Mouse (Mus musculus) left cerebral cortex, postnatal 36 days (tissue): Measurements from ENCODE around the gene Slc22a1. TPM values are rescaled to one million over a fixed set of nuclear protein-coding genes. Genes with fewer than 3 reads are reported as not detected.

Experiments
- DNase-seq, 2 experiments: peaks; one replicate each; pipeline ENCODE4 v3.0.0; 2021 to 2022; ENCODE audit warnings: low spot score in 2 of 2, mixed read lengths in 1 of 2
- intact Hi-C: fragments of 180-260 bp; cut with DNase I; formaldehyde crosslinking; loops from one replicate; pipeline ENCODE4 v1.15.1; 2025
- total RNA-seq, 2 experiments: library from RNA; stranded (reverse); gene quantifications; 2 replicates each; pipeline ENCODE4 v1.2.3; 2021

The Slc22a1 gene
- 1 to 10 TPM in 1 of 2 experiments, under 1 TPM in 1; 0.72 to 1.1 TPM for total RNA-seq

- intact Hi-C loops, result no loop called here
- DNase-seq, result no peak
These were observed at the start of gene Slc22a1 for GRCm38 (mm10) chr17:12675646-12676045. Gene Slc22a1 (minus strand): TSS chr17:12675829.

- intact Hi-C loops, result no loop called here
- peak; percentile 21 to 36 for DNase-seq
These were observed 49.4 kb upstream of the Slc22a1 start for GRCm38 (mm10) chr17:12724767-12725744.

- intact Hi-C loops, result no loop called here
- DNase-seq, result no peak
These were observed 48.5 kb upstream of the Slc22a1 start for GRCm38 (mm10) chr17:12723986-12724766.

GRCm38 (mm10) chr17:12722622-12723021, 47.0 kb upstream of the Slc22a1 start:
- no peak for DNase-seq
- intact Hi-C loops, result no loop called here

GRCm38 (mm10) chr17:12721118-12721886, 45.7 kb upstream of the Slc22a1 start:
- no peak for DNase-seq
- intact Hi-C loops, result no loop called here

- DNase-seq, result no peak
- intact Hi-C loops, result no loop called here
These were observed 42.6 kb upstream of the Slc22a1 start for GRCm38 (mm10) chr17:12718251-12718650.

- intact Hi-C loops, result no loop called here
- DNase-seq, result no peak
These were observed 41.8 kb upstream of the Slc22a1 start for GRCm38 (mm10) chr17:12717445-12717844.

GRCm38 (mm10) chr17:12715032-12715431, 39.4 kb upstream of the Slc22a1 start:
- intact Hi-C loops, result no loop called here
- DNase-seq, result no peak

GRCm38 (mm10) chr17:12714080-12714561, 38.5 kb upstream of the Slc22a1 start:
- intact Hi-C loops, result loop anchor here (5.0 kb wide), 1 partner anchor 98 kb away; no protein-coding TSS in a partner anchor

GRCm38 (mm10) chr17:12712993-12713392, 37.4 kb upstream of the Slc22a1 start:
- DNase-seq, result no peak
- intact Hi-C loops, result loop anchor here (5.0 kb wide), 1 partner anchor 99 kb away; no protein-coding TSS in a partner anchor

More at GRCm38 (mm10) chr17:12714080-12714561, 38.5 kb upstream of the Slc22a1 start:
- no peak for DNase-seq

GRCm38 (mm10) chr17:12712191-12712590, 36.6 kb upstream of the Slc22a1 start:
- DNase-seq, result no peak
- intact Hi-C loops, result loop anchor here (5.0 kb wide), 1 partner anchor 100 kb away; no protein-coding TSS in a partner anchor

GRCm38 (mm10) chr17:12710976-12711375, 35.3 kb upstream of the Slc22a1 start:
- no peak for DNase-seq
- intact Hi-C loops, result loop anchor here (5.0 kb wide), 1 partner anchor 101 kb away; no protein-coding TSS in a partner anchor

- peak; percentile 41 to 68 for DNase-seq
- intact Hi-C loops, result loop anchor here (5.0 kb wide), 1 partner anchor 102 kb away; no protein-coding TSS in a partner anchor
These were observed 34.6 kb upstream of the Slc22a1 start for GRCm38 (mm10) chr17:12710050-12710780.

- no peak for DNase-seq
- intact Hi-C loops, result no loop called here
These were observed 32.8 kb upstream of the Slc22a1 start for GRCm38 (mm10) chr17:12708398-12708797.

- intact Hi-C loops, result no loop called here
- no peak for DNase-seq
These were observed 31.0 kb upstream of the Slc22a1 start for GRCm38 (mm10) chr17:12706590-12707049.

GRCm38 (mm10) chr17:12702901-12703300, 27.3 kb upstream of the Slc22a1 start:
- DNase-seq, result no peak
- intact Hi-C loops, result no loop called here

- DNase-seq, result no peak
- intact Hi-C loops, result no loop called here
These were observed 24.7 kb upstream of the Slc22a1 start for GRCm38 (mm10) chr17:12700373-12700772.

GRCm38 (mm10) chr17:12691899-12692298, 16.3 kb upstream of the Slc22a1 start:
- DNase-seq, result no peak
- intact Hi-C loops, result no loop called here
